Mouse (Mus musculus): ENCODE measurements around the gene Actr2. TPM values are rescaled to one million over a fixed set of nuclear protein-coding genes. Genes with fewer than 3 reads are reported as not detected.
"Not testable (repeated sequence)": the region's sequence is repeated elsewhere in the genome, so short reads cannot be mapped to it uniquely, and the experiment has no call there.

The Actr2 gene
- polyA plus RNA-seq, 1 experiment from 2014 or later: 208 TPM

- not testable (repeated sequence) for H3K27me3 ChIP-seq (replicated peaks; ENCODE audit: control insufficient read depth, insufficient read depth, low read length); H3K36me3 ChIP-seq (ENCODE audit: control insufficient read depth, insufficient read depth); H3K4me1 ChIP-seq (replicated peaks; ENCODE audit: control insufficient read depth, insufficient read depth, low read length); H3K4me2 ChIP-seq (ENCODE audit: low read length); H3K4me3 ChIP-seq (replicated peaks; ENCODE audit: low read length); ATAC-seq; H3K27ac ChIP-seq (ENCODE audit: low read length); H3K9ac ChIP-seq (replicated peaks; ENCODE audit: low read depth, low read length); H3K9me3 ChIP-seq (ENCODE audit: control insufficient read depth, low read length)
- WGBS: 82% methylated on average over 9 of the region's 9 CpGs
Measured at GRCm38 (mm10) chr11:20062801-20063200, 49.9 kb downstream of the Actr2 start.

- Histone ChIP-seq H3K4me2 (ENCODE audit: low read length) (no peak overlapping the region), H3K4me1 (replicated peaks; ENCODE audit: control insufficient read depth, insufficient read depth, low read length) (peaks cover 2% of the 10 kb centered on the region), H3K4me3 (replicated peaks; ENCODE audit: low read length) (no peak overlapping the region), H3K27ac (ENCODE audit: low read length) (no peak overlapping the region), H3K36me3 (ENCODE audit: control insufficient read depth, insufficient read depth) (peaks cover 15% of the 10 kb centered on the region), H3K27me3 (replicated peaks; ENCODE audit: control insufficient read depth, insufficient read depth, low read length) (no peaks in the 10 kb centered on the region), H3K9ac (replicated peaks; ENCODE audit: low read depth, low read length) (no peak overlapping the region), H3K9me3 (ENCODE audit: control insufficient read depth, low read length) (no peaks in the 10 kb centered on the region)
- 74% methylated on average over 3 of the region's 3 CpGs for WGBS
- no peak for ATAC-seq
Measured at GRCm38 (mm10) chr11:20059736-20060135, 53.0 kb downstream of the Actr2 start.

GRCm38 (mm10) chr11:20057429-20057828 is 55.3 kb downstream of the Actr2 start:
- Histone ChIP-seq H3K4me3 (replicated peaks; ENCODE audit: low read length) (no peak overlapping the region), H3K9ac (replicated peaks; ENCODE audit: low read depth, low read length) (no peak overlapping the region), H3K27me3 (replicated peaks; ENCODE audit: control insufficient read depth, insufficient read depth, low read length) (no peaks in the 10 kb centered on the region), H3K4me1 (replicated peaks; ENCODE audit: control insufficient read depth, insufficient read depth, low read length) (no peaks in the 10 kb centered on the region), H3K27ac (ENCODE audit: low read length) (no peak overlapping the region), H3K9me3 (ENCODE audit: control insufficient read depth, low read length) (no peaks in the 10 kb centered on the region), H3K4me2 (ENCODE audit: low read length) (no peak overlapping the region), H3K36me3 (ENCODE audit: control insufficient read depth, insufficient read depth) (peaks cover 15% of the 10 kb centered on the region)
- no peak for ATAC-seq
- 90% methylated on average over 2 of the region's 2 CpGs for WGBS

- H3K36me3 ChIP-seq (ENCODE audit: control insufficient read depth, insufficient read depth): peaks cover 15% of the 10 kb centered on the region
- ATAC-seq: no peak
- no peaks in the 10 kb centered on the region for H3K9me3 ChIP-seq (ENCODE audit: control insufficient read depth, low read length)
- no peak overlapping the region for H3K9ac ChIP-seq (replicated peaks; ENCODE audit: low read depth, low read length)
- H3K27ac ChIP-seq (ENCODE audit: low read length): no peak overlapping the region
- H3K4me2 ChIP-seq (ENCODE audit: low read length): no peak overlapping the region
- no peaks in the 10 kb centered on the region for H3K27me3 ChIP-seq (replicated peaks; ENCODE audit: control insufficient read depth, insufficient read depth, low read length)
- 89% methylated on average over 1 of the region's 1 CpGs for whole genome bisulfite sequencing
- H3K4me1 ChIP-seq (replicated peaks; ENCODE audit: control insufficient read depth, insufficient read depth, low read length): no peaks in the 10 kb centered on the region
- H3K4me3 ChIP-seq (replicated peaks; ENCODE audit: low read length): no peak overlapping the region
Measured at GRCm38 (mm10) chr11:20056168-20056567, 56.5 kb downstream of the Actr2 start.

GRCm38 (mm10) chr11:20054617-20055016 is 58.1 kb downstream of the Actr2 start:
- H3K27me3 ChIP-seq (replicated peaks; ENCODE audit: control insufficient read depth, insufficient read depth, low read length): no peaks in the 10 kb centered on the region
- H3K4me2 ChIP-seq (ENCODE audit: low read length): no peak overlapping the region
- H3K36me3 ChIP-seq (ENCODE audit: control insufficient read depth, insufficient read depth): peaks cover 7% of the 10 kb centered on the region
- H3K9ac ChIP-seq (replicated peaks; ENCODE audit: low read depth, low read length): no peak overlapping the region
- H3K27ac ChIP-seq (ENCODE audit: low read length): no peak overlapping the region
- no peak for ATAC-seq
- no peak overlapping the region for H3K4me3 ChIP-seq (replicated peaks; ENCODE audit: low read length)
- H3K9me3 ChIP-seq (ENCODE audit: control insufficient read depth, low read length): no peaks in the 10 kb centered on the region
- WGBS: 40% methylated on average over 5 of the region's 5 CpGs
- no peaks in the 10 kb centered on the region for H3K4me1 ChIP-seq (replicated peaks; ENCODE audit: control insufficient read depth, insufficient read depth, low read length)

GRCm38 (mm10) chr11:20053951-20054350 is 58.8 kb downstream of the Actr2 start:
- Histone ChIP-seq H3K4me3 (replicated peaks; ENCODE audit: low read length) (no peak overlapping the region), H3K27ac (ENCODE audit: low read length) (no peak overlapping the region), H3K9ac (replicated peaks; ENCODE audit: low read depth, low read length) (no peak overlapping the region), H3K4me2 (ENCODE audit: low read length) (no peak overlapping the region), H3K9me3 (ENCODE audit: control insufficient read depth, low read length) (no peaks in the 10 kb centered on the region), H3K36me3 (ENCODE audit: control insufficient read depth, insufficient read depth) (peaks cover 7% of the 10 kb centered on the region), H3K27me3 (replicated peaks; ENCODE audit: control insufficient read depth, insufficient read depth, low read length) (no peaks in the 10 kb centered on the region), H3K4me1 (replicated peaks; ENCODE audit: control insufficient read depth, insufficient read depth, low read length) (no peaks in the 10 kb centered on the region)
- WGBS: 74% methylated on average over 3 of the region's 3 CpGs
- ATAC-seq: no peak

- Histone ChIP-seq H3K9ac (replicated peaks; ENCODE audit: low read depth, low read length) (no peak overlapping the region), H3K4me2 (ENCODE audit: low read length) (no peak overlapping the region), H3K27ac (ENCODE audit: low read length) (no peak overlapping the region), H3K9me3 (ENCODE audit: control insufficient read depth, low read length) (no peaks in the 10 kb centered on the region), H3K27me3 (replicated peaks; ENCODE audit: control insufficient read depth, insufficient read depth, low read length) (no peaks in the 10 kb centered on the region), H3K4me1 (replicated peaks; ENCODE audit: control insufficient read depth, insufficient read depth, low read length) (no peaks in the 10 kb centered on the region), H3K4me3 (replicated peaks; ENCODE audit: low read length) (no peak overlapping the region), H3K36me3 (ENCODE audit: control insufficient read depth, insufficient read depth) (peaks cover 5% of the 10 kb centered on the region)
- 69% methylated on average over 13 of the region's 13 CpGs for WGBS
- ATAC-seq: no peak
Measured at GRCm38 (mm10) chr11:20052814-20053536, 59.7 kb downstream of the Actr2 start.

- H3K4me1 ChIP-seq (replicated peaks; ENCODE audit: control insufficient read depth, insufficient read depth, low read length): no peaks in the 10 kb centered on the region
- no peak overlapping the region for H3K4me2 ChIP-seq (ENCODE audit: low read length)
- no peaks in the 10 kb centered on the region for H3K27me3 ChIP-seq (replicated peaks; ENCODE audit: control insufficient read depth, insufficient read depth, low read length)
- no peaks in the 10 kb centered on the region for H3K9me3 ChIP-seq (ENCODE audit: control insufficient read depth, low read length)
- 73% methylated on average over 3 of the region's 3 CpGs for WGBS
- no peak overlapping the region for H3K4me3 ChIP-seq (replicated peaks; ENCODE audit: low read length)
- no peaks in the 10 kb centered on the region for H3K36me3 ChIP-seq (ENCODE audit: control insufficient read depth, insufficient read depth)
- ATAC-seq: no peak
- H3K9ac ChIP-seq (replicated peaks; ENCODE audit: low read depth, low read length): no peak overlapping the region
- H3K27ac ChIP-seq (ENCODE audit: low read length): no peak overlapping the region
Measured at GRCm38 (mm10) chr11:20045586-20045985, 67.1 kb downstream of the Actr2 start.

- H3K36me3 ChIP-seq (ENCODE audit: control insufficient read depth, insufficient read depth): no peaks in the 10 kb centered on the region
- no peak overlapping the region for H3K27ac ChIP-seq (ENCODE audit: low read length)
- H3K27me3 ChIP-seq (replicated peaks; ENCODE audit: control insufficient read depth, insufficient read depth, low read length): no peaks in the 10 kb centered on the region
- ATAC-seq: no peak
- no peak overlapping the region for H3K4me2 ChIP-seq (ENCODE audit: low read length)
- WGBS: 71% methylated on average over 4 of the region's 4 CpGs
- H3K9ac ChIP-seq (replicated peaks; ENCODE audit: low read depth, low read length): no peak overlapping the region
- H3K4me1 ChIP-seq (replicated peaks; ENCODE audit: control insufficient read depth, insufficient read depth, low read length): peaks cover 8% of the 10 kb centered on the region
- no peak overlapping the region for H3K4me3 ChIP-seq (replicated peaks; ENCODE audit: low read length)
- H3K9me3 ChIP-seq (ENCODE audit: control insufficient read depth, low read length): no peaks in the 10 kb centered on the region
Measured at GRCm38 (mm10) chr11:20043256-20043655, 69.5 kb downstream of the Actr2 start.

- no peak overlapping the region for H3K4me2 ChIP-seq (ENCODE audit: low read length)
- no peaks in the 10 kb centered on the region for H3K27me3 ChIP-seq (replicated peaks; ENCODE audit: control insufficient read depth, insufficient read depth, low read length)
- H3K36me3 ChIP-seq (ENCODE audit: control insufficient read depth, insufficient read depth): no peaks in the 10 kb centered on the region
- H3K4me3 ChIP-seq (replicated peaks; ENCODE audit: low read length): no peak overlapping the region
- H3K9me3 ChIP-seq (ENCODE audit: control insufficient read depth, low read length): no peaks in the 10 kb centered on the region
- H3K27ac ChIP-seq (ENCODE audit: low read length): no peak overlapping the region
- H3K9ac ChIP-seq (replicated peaks; ENCODE audit: low read depth, low read length): no peak overlapping the region
- ATAC-seq: no peak
- peaks cover 8% of the 10 kb centered on the region for H3K4me1 ChIP-seq (replicated peaks; ENCODE audit: control insufficient read depth, insufficient read depth, low read length)
- 68% methylated on average over 4 of the region's 4 CpGs for WGBS
Measured at GRCm38 (mm10) chr11:20042106-20042505, 70.6 kb downstream of the Actr2 start.

Data from forebrain, embryonic 16.5 days (tissue).